Mouse (Mus musculus) bone marrow macrophage, adult 2 months (primary cell): ENCODE data around the gene Fnbp1.

Experiments
- CTCF ChIP-seq: IDR thresholded peaks from 2 replicates; pipeline ENCODE4 v1.5.1; 2012; ENCODE audit warnings: low read depth, mild to moderate bottlenecking, low read length, moderate library complexity
- POLR2A ChIP-seq: IDR thresholded peaks from 2 replicates; pipeline ENCODE4 v1.6.1; 2012; ENCODE audit warnings: mild to moderate bottlenecking, low read depth, low read length, borderline replicate concordance

DNA sequence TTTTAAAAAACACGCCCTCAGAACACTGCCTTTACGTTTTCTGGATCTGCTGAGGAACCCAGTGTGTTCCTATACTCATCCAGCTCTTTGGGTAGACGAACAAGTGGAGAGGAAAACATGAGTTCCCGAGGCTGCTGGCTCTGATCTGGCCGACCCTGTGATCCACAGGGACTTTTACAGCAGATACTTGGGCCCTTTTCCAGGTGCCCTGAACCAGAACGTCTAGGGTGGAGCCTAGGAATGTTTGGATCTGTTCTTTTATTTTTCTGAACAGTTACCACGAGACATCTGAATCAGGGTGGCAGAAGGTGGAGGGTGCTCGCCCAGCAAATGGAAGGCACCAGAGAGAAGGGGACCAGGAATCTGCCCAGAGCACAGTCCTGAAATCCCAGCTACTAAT lies 42.7 kb downstream of the Fnbp1 start:
- TF ChIP-seq POLR2A (no peak), CTCF (no peak)
